ENCODE assay signal across 10 mouse cellular contexts in the genomic region with DNA sequence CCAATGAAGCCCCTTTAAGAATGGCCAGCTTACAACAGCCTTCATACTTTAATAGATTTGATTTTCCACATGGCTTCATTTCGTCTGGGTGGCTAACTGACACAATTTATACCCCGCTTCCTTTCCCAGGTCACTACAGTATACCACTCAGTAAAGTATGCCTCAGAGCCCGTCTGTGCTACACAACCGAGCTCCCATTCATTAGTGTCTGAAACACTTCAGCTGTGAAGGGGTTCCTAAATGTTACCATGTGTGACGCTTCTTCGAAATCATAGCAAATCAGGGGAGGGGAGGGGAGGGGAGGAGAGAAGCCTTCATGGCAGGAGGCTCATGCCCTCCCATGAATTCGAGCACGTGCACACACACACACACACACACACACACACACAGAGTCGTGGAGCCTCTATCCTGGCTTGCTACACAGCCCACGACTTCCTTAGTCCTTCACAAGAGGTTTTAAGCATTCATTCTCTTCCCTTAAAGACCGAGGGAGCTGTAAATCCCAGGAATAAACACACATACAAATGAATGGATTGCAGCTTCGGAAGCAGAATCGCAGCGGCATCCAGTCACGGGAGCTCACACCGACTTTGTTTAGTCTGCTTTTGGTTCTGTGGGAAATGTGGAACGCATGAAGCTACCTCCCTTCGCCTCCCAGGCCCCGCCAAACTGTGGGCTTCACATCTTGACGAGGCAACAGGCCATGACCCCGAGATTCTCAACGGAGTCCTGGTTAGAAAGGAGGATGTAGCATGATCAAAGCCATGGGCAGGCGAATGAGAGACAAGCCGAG.
DNase-seq lines count a peak whose midpoint lies in the region; TF ChIP-seq lines count a peak whose summit lies in the region.
"Had no signal": no experiment of that assay in that cellular context is flagged by ENCODE, and none has a peak within 500 bp of the region (broad histone marks: within the 10 kb centered on the region; RNA-seq: fewer than 3 reads in every experiment).

No protein-coding gene starts in this region.

- H3K4me3 ChIP-seq in heart, adult 2 months = no peak overlapping the region
- H3K4me3 ChIP-seq in embryonic fibroblast, embryonic 13.5 days (ENCODE audit: insufficient read depth, low read length) = no peak overlapping the region
- no peak overlapping the region for H3K4me3 ChIP-seq in limb, embryonic 10.5 days
- H3K4me3 ChIP-seq: heart, embryonic 13.5 days had no signal

- no peaks in the 10 kb centered on the region for H3K27me3 ChIP-seq in heart, adult 2 months (ENCODE audit: control insufficient read depth, insufficient read depth, low read length)
- H3K27me3 ChIP-seq in limb, embryonic 10.5 days (ENCODE audit: low read depth, poor library complexity, severe bottlenecking) = no peaks in the 10 kb centered on the region
- H3K27me3 ChIP-seq: heart, embryonic 13.5 days had no signal

- H3K9me3 ChIP-seq in limb, embryonic 10.5 days (replicated peaks) = no peaks in the 10 kb centered on the region
- H3K9me3 ChIP-seq: heart, embryonic 13.5 days had no signal

- no peak for TF ChIP-seq POLR2A in heart, adult 2 months (IDR thresholded peaks at IDR 0.05; ENCODE audit: insufficient read depth, low read depth, low read length)
- no peak for TF ChIP-seq POLR2A in embryonic fibroblast, embryonic 13.5 days (IDR thresholded peaks at IDR 0.05; ENCODE audit: low read depth, low read length)

- no peaks in the 10 kb centered on the region for H3K79me2 ChIP-seq in heart, adult 2 months (replicated peaks; ENCODE audit: control insufficient read depth, insufficient read depth, low read length)

- WGBS in heart, adult 2 months = 77% methylated on average over 24 of the region's 24 CpGs
- 36% methylated on average over 24 of the region's 24 CpGs for WGBS in limb, embryonic 10.5 days

- H3K27ac ChIP-seq in heart, adult 2 months = no peak overlapping the region
- H3K27ac ChIP-seq in embryonic fibroblast, embryonic 13.5 days (ENCODE audit: insufficient read depth, low read length) = peak overlapping the region; percentile 46; the same call in 1 of the 2 replicates
- H3K27ac ChIP-seq in limb, embryonic 10.5 days = peak overlapping the region; percentile 78
- H3K27ac ChIP-seq: heart, embryonic 13.5 days had no signal

- no peak for TF ChIP-seq CTCF in heart, adult 2 months (IDR thresholded peaks at IDR 0.05)
- TF ChIP-seq CTCF in embryonic fibroblast, embryonic 13.5 days (IDR thresholded peaks at IDR 0.05; ENCODE audit: borderline replicate concordance, insufficient read depth, low read length) = no peak

- no peak overlapping the region for H3K9ac ChIP-seq in heart, adult 2 months (ENCODE audit: low read depth, low read length)
- H3K9ac ChIP-seq: heart, embryonic 13.5 days had no signal

- H3K36me3 ChIP-seq in heart, adult 2 months (ENCODE audit: control insufficient read depth, insufficient read depth, low read length) = no peaks in the 10 kb centered on the region
- H3K36me3 ChIP-seq in limb, embryonic 10.5 days = peaks cover 85% of the 10 kb centered on the region

- intact Hi-C loops in heart, adult 2 months (cut with DNase I) = no loop called here
- intact Hi-C loops in left cerebral cortex, postnatal 36 days (cut with DNase I) = no loop called here

- H3K4me1 ChIP-seq in heart, adult 2 months (ENCODE audit: control insufficient read depth, insufficient read depth, low read length) = no peaks in the 10 kb centered on the region
- peaks cover 24% of the 10 kb centered on the region for H3K4me1 ChIP-seq in embryonic fibroblast, embryonic 13.5 days (ENCODE audit: control insufficient read depth, insufficient read depth, low read length)
- peaks cover 66% of the 10 kb centered on the region for H3K4me1 ChIP-seq in limb, embryonic 10.5 days

- peak; percentile 68 for DNase-seq in heart, adult 11 months
- no peak for DNase-seq in heart, adult 2 months
- peak; percentile 64 for DNase-seq in limb, embryonic 10.5 days (ENCODE audit: low spot score)
- DNase-seq in neural tube, embryonic 10.5 days (ENCODE audit: extremely low spot score, low spot score) = peak; percentile 41
- no peak for DNase-seq in adrenal gland, postnatal 4 days (ENCODE audit: low spot score in 2 of 2)
- no peak for DNase-seq in left cerebral cortex, postnatal 36 days (ENCODE audit: low spot score in 2 of 2)
- DNase-seq in right cerebral cortex, postnatal 14 days = no peak
- DNase-seq: adrenal gland, adult 8-10 months had no signal

- TF ChIP-seq EP300 in heart, adult 2 months (IDR thresholded peaks at IDR 0.05; ENCODE audit: insufficient read depth, low read depth, low read length) = no peak

Comparison
In these comparisons a context has a peak if more than half of its experiments do, and no peak if none do; other contexts are left out.
1. DNase-seq: peak in heart, adult 11 months (single experiment), limb, embryonic 10.5 days (single experiment) and neural tube, embryonic 10.5 days (single experiment); none in heart, adult 2 months (0 of 2), adrenal gland, postnatal 4 days (0 of 2), left cerebral cortex, postnatal 36 days (0 of 2) and right cerebral cortex, postnatal 14 days (single experiment).